Mouse (Mus musculus) hindbrain, embryonic 11.5 days (tissue): ENCODE data around the gene Crtc3. TPM values are rescaled to one million over a fixed set of nuclear protein-coding genes. Genes with fewer than 3 reads are reported as not detected.

Experiments used
- ATAC-seq: fragments of 200-750 bp; cut with Nextera tagmentation; 2 replicates; pipeline ENCODE4 v1.8.0; 2017; ENCODE audit warnings: mild to moderate bottlenecking, moderate TSS enrichment, moderate library complexity; ENCODE audit not compliant: low FRiP score
- DNase-seq: peaks from one replicate; pipeline ENCODE4 v3.0.0-alpha.2; 2015; ENCODE audit warnings: low spot score
- H3K27ac ChIP-seq: fragments of 300-500 bp; sonication (generic); 2 replicates; pipeline ENCODE4 v1.5.1; 2014; ENCODE audit warnings: mild to moderate bottlenecking, low read depth, low read length
- H3K27me3 ChIP-seq: fragments of 300-500 bp; sonication (generic); 2 replicates; pipeline ENCODE4 v1.6.1; 2014; ENCODE audit warnings: mild to moderate bottlenecking, low read length, moderate library complexity, mixed read lengths; ENCODE audit not compliant: control insufficient read depth, insufficient read depth
- H3K36me3 ChIP-seq: fragments of 300-500 bp; sonication (generic); 2 replicates; pipeline ENCODE4 v1.6.1; 2014; ENCODE audit warnings: mild to moderate bottlenecking, low read length, moderate library complexity, mixed read lengths; ENCODE audit not compliant: control insufficient read depth, insufficient read depth
- H3K4me1 ChIP-seq: fragments of 300-500 bp; sonication (generic); replicated peaks from 2 replicates; pipeline ENCODE4 v1.6.1; 2014; ENCODE audit warnings: low read length, mixed read lengths; ENCODE audit not compliant: control insufficient read depth, insufficient read depth
- H3K4me2 ChIP-seq: fragments of 300-500 bp; sonication (generic); replicated peaks from 2 replicates; pipeline ENCODE4 v1.6.1; 2014; ENCODE audit warnings: mild to moderate bottlenecking, low read depth, low read length
- H3K4me3 ChIP-seq: fragments of 300-500 bp; sonication (generic); 2 replicates; pipeline ENCODE4 v1.5.1; 2014; ENCODE audit warnings: low read depth, low read length
- H3K9ac ChIP-seq: fragments of 300-500 bp; sonication (generic); 2 replicates; pipeline ENCODE4 v1.6.1; 2014; ENCODE audit warnings: low read depth, low read length
- H3K9me3 ChIP-seq: fragments of 300-500 bp; sonication (generic); 2 replicates; pipeline ENCODE4 v1.6.1; 2016; ENCODE audit warnings: low read length; ENCODE audit not compliant: control insufficient read depth
- WGBS: fragments of 180-500 bp; shearing (Covaris S2); extraction: QIAGEN DNeasy Blood & Tissue Kit; methylation state at CpG from one replicate; pipeline ENCODE4 v1.1.7; 2014; 5-methylcytosine and 5-hydroxymethylcytosine counted together
- polyA plus RNA-seq: library from polyadenylated mRNA; unstranded; fragments of >200 nt; fragmentation: Nextera tagmentation; extraction: Ambion mirVana; gene quantifications from 2 replicates; pipeline ENCODE4 v1.2.1, GENCODE M21; 2014

Gene Crtc3
- polyA plus RNA-seq, 1 experiment from 2014 or later = 11.1 TPM

GRCm38 (mm10) chr7:80576626-80577025 lies 112.1 kb downstream of the Crtc3 start:
- Histone ChIP-seq H3K4me3 (no peak overlapping the region), H3K36me3 (no peaks in the 10 kb centered on the region), H3K9ac (no peak overlapping the region), H3K4me2 (no peak overlapping the region), H3K27me3 (no peaks in the 10 kb centered on the region), H3K9me3 (no peaks in the 10 kb centered on the region), H3K4me1 (no peaks in the 10 kb centered on the region), H3K27ac (no peak overlapping the region)
- DNase-seq (no peak), ATAC-seq (no peak)
- 69% methylated on average over 3 of the region's 3 CpGs for WGBS

GRCm38 (mm10) chr7:80575750-80576149 lies 112.9 kb downstream of the Crtc3 start:
- WGBS = 86% methylated on average over 9 of the region's 9 CpGs
- Histone ChIP-seq H3K27me3 (no peaks in the 10 kb centered on the region), H3K4me2 (no peak overlapping the region), H3K9ac (no peak overlapping the region), H3K4me3 (no peak overlapping the region), H3K36me3 (no peaks in the 10 kb centered on the region), H3K4me1 (no peaks in the 10 kb centered on the region), H3K9me3 (no peaks in the 10 kb centered on the region), H3K27ac (no peak overlapping the region)
- no peak for DNase-seq
- ATAC-seq = no peak

- no peak for DNase-seq
- Histone ChIP-seq H3K4me2 (no peak overlapping the region), H3K4me3 (no peak overlapping the region), H3K9ac (no peak overlapping the region), H3K4me1 (no peaks in the 10 kb centered on the region), H3K36me3 (no peaks in the 10 kb centered on the region), H3K9me3 (no peaks in the 10 kb centered on the region), H3K27ac (no peak overlapping the region), H3K27me3 (no peaks in the 10 kb centered on the region)
- no peak for ATAC-seq
- 67% methylated on average over 3 of the region's 3 CpGs for WGBS
Observed at GRCm38 (mm10) chr7:80573076-80573475, 115.6 kb downstream of the Crtc3 start.

- DNase-seq (no peak), ATAC-seq (no peak)
- WGBS = 76% methylated on average over 8 of the region's 8 CpGs
- H3K4me2 ChIP-seq = no peak overlapping the region
- H3K27me3 ChIP-seq = no peaks in the 10 kb centered on the region
- no peak overlapping the region for H3K4me3 ChIP-seq
- H3K36me3 ChIP-seq = no peaks in the 10 kb centered on the region
- H3K9ac ChIP-seq = no peak overlapping the region
- no peaks in the 10 kb centered on the region for H3K9me3 ChIP-seq
- H3K27ac ChIP-seq = no peak overlapping the region
- H3K4me1 ChIP-seq = no peaks in the 10 kb centered on the region
Observed at GRCm38 (mm10) chr7:80567982-80568381, 120.7 kb downstream of the Crtc3 start.

GRCm38 (mm10) chr7:80561931-80562330 lies 126.7 kb downstream of the Crtc3 start:
- no peak for ATAC-seq
- no peaks in the 10 kb centered on the region for H3K36me3 ChIP-seq
- no peaks in the 10 kb centered on the region; the same call in 1 of the 2 replicates for H3K27me3 ChIP-seq
- H3K9ac ChIP-seq = no peak overlapping the region
- H3K4me1 ChIP-seq = no peaks in the 10 kb centered on the region
- H3K27ac ChIP-seq = no peak overlapping the region
- no peak for DNase-seq
- no peaks in the 10 kb centered on the region for H3K9me3 ChIP-seq
- H3K4me3 ChIP-seq = no peak overlapping the region
- WGBS = 69% methylated on average over 5 of the region's 5 CpGs
- no peak overlapping the region for H3K4me2 ChIP-seq

- ATAC-seq (no peak), DNase-seq (no peak)
- Histone ChIP-seq H3K36me3 (no peaks in the 10 kb centered on the region), H3K4me3 (no peak overlapping the region), H3K4me1 (no peaks in the 10 kb centered on the region), H3K4me2 (no peak overlapping the region), H3K9ac (no peak overlapping the region), H3K9me3 (no peaks in the 10 kb centered on the region), H3K27ac (no peak overlapping the region), H3K27me3 (no peaks in the 10 kb centered on the region; the same call in 1 of the 2 replicates)
- 82% methylated on average over 9 of the region's 9 CpGs for WGBS
Observed at GRCm38 (mm10) chr7:80561271-80561670, 127.4 kb downstream of the Crtc3 start.

- DNase-seq = no peak
- Histone ChIP-seq H3K4me1 (no peaks in the 10 kb centered on the region), H3K27ac (no peak overlapping the region), H3K9ac (no peak overlapping the region), H3K4me3 (no peak overlapping the region), H3K9me3 (no peaks in the 10 kb centered on the region), H3K4me2 (no peak overlapping the region), H3K36me3 (no peaks in the 10 kb centered on the region), H3K27me3 (no peaks in the 10 kb centered on the region; the same call in 1 of the 2 replicates)
- 73% methylated on average over 5 of the region's 5 CpGs for WGBS
- no peak for ATAC-seq
Observed at GRCm38 (mm10) chr7:80558572-80558971, 130.1 kb downstream of the Crtc3 start.

GRCm38 (mm10) chr7:80558101-80558500 lies 130.6 kb downstream of the Crtc3 start:
- WGBS = 58% methylated on average over 8 of the region's 8 CpGs
- no peak overlapping the region for H3K4me3 ChIP-seq
- no peaks in the 10 kb centered on the region for H3K36me3 ChIP-seq
- no peaks in the 10 kb centered on the region for H3K9me3 ChIP-seq
- no peak overlapping the region for H3K4me2 ChIP-seq
- H3K9ac ChIP-seq = no peak overlapping the region
- H3K27ac ChIP-seq = no peak overlapping the region
- no peaks in the 10 kb centered on the region for H3K4me1 ChIP-seq
- no peaks in the 10 kb centered on the region; the same call in 1 of the 2 replicates for H3K27me3 ChIP-seq
- no peak for DNase-seq
- ATAC-seq = no peak

- H3K36me3 ChIP-seq = no peaks in the 10 kb centered on the region
- 79% methylated on average over 4 of the region's 4 CpGs for WGBS
- H3K27ac ChIP-seq = no peak overlapping the region
- no peak for DNase-seq
- H3K4me3 ChIP-seq = no peak overlapping the region
- no peak overlapping the region for H3K4me2 ChIP-seq
- H3K9ac ChIP-seq = no peak overlapping the region
- no peaks in the 10 kb centered on the region for H3K9me3 ChIP-seq
- no peak for ATAC-seq
- H3K4me1 ChIP-seq = no peaks in the 10 kb centered on the region
- H3K27me3 ChIP-seq = no peaks in the 10 kb centered on the region; the same call in 1 of the 2 replicates
Observed at GRCm38 (mm10) chr7:80557161-80557560, 131.5 kb downstream of the Crtc3 start.
